Mouse (Mus musculus) frontal cortex, postnatal 25 days (tissue): ENCODE data around the gene Slc35e3.
"Not testable (repeated sequence)": the region's sequence is repeated elsewhere in the genome, so short reads cannot be mapped to it uniquely, and the experiment has no call there.

ENCODE experiments used
- DNase-seq, 2 experiments: peaks; one replicate each; pipeline ENCODE4 v3.0.0; 2022; ENCODE audit warnings: low spot score in 2 of 2

Gene Slc35e3

GRCm38 (mm10) chr10:117749787-117750343, 3.7 kb upstream of the Slc35e3 start:
- DNase-seq: no peak

- DNase-seq: no peak
Measured at GRCm38 (mm10) chr10:117749050-117749686, 3.0 kb upstream of the Slc35e3 start.

- DNase-seq: no peak
Measured at GRCm38 (mm10) chr10:117748276-117749049, 2.3 kb upstream of the Slc35e3 start.

GRCm38 (mm10) chr10:117747711-117748110, 1.5 kb upstream of the Slc35e3 start:
- no peak for DNase-seq

GRCm38 (mm10) chr10:117745570-117746296, 432 bp downstream of the Slc35e3 start:
- DNase-seq: not testable (repeated sequence)

GRCm38 (mm10) chr10:117743917-117744316, 2.2 kb downstream of the Slc35e3 start:
- no peak for DNase-seq

- DNase-seq: no peak
Measured at GRCm38 (mm10) chr10:117743182-117743581, 3.0 kb downstream of the Slc35e3 start.

- no peak for DNase-seq
Measured at GRCm38 (mm10) chr10:117742618-117743017, 3.5 kb downstream of the Slc35e3 start.

GRCm38 (mm10) chr10:117741698-117742475, 4.3 kb downstream of the Slc35e3 start:
- no peak for DNase-seq

GRCm38 (mm10) chr10:117740921-117741320, 5.2 kb downstream of the Slc35e3 start:
- no peak for DNase-seq

- no peak for DNase-seq
Measured at GRCm38 (mm10) chr10:117740171-117740570, 6.0 kb downstream of the Slc35e3 start.

- DNase-seq: no peak
Measured at GRCm38 (mm10) chr10:117739648-117739948, 6.6 kb downstream of the Slc35e3 start.

GRCm38 (mm10) chr10:117738928-117739647, 7.1 kb downstream of the Slc35e3 start:
- DNase-seq: no peak

GRCm38 (mm10) chr10:117738140-117738921, 7.8 kb downstream of the Slc35e3 start:
- no peak for DNase-seq

GRCm38 (mm10) chr10:117737498-117737897, 8.7 kb downstream of the Slc35e3 start:
- not testable (repeated sequence) for DNase-seq

GRCm38 (mm10) chr10:117737075-117737474, 9.1 kb downstream of the Slc35e3 start:
- DNase-seq: no peak

GRCm38 (mm10) chr10:117736573-117736972, 9.6 kb downstream of the Slc35e3 start:
- no peak for DNase-seq

GRCm38 (mm10) chr10:117735396-117735795, 10.8 kb downstream of the Slc35e3 start:
- DNase-seq: not testable (repeated sequence)

- DNase-seq: not testable (repeated sequence)
Measured at GRCm38 (mm10) chr10:117734104-117734852, 11.9 kb downstream of the Slc35e3 start.
